Comparison of ENCODE assay signal across 25 mouse cellular contexts in the genomic region with DNA sequence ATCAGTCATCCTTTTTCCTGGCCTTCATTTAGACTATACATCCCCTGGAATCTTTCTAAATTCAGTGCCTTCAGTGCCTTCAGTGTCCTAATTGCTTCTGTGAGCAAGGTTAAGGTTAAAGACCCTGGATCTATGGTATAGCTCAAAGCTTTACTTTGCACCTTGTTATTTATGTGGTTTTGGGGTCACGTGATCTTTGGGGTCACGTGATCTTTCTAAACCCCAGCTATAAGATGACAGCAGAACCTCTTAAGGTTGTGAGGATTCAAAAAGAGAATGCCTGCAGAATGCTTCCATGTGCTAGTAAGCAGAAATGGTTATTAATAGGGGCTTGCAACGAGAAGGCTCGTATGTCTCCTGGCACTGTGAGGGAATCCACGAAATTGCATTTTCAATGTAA. TPM values are rescaled to one million over a fixed set of nuclear protein-coding genes. Genes with fewer than 3 reads are reported as not detected.
"Had no signal": no experiment of that assay in that cellular context is flagged by ENCODE, and none has a peak within 500 bp of the region (broad histone marks: within the 10 kb centered on the region; RNA-seq: fewer than 3 reads in every experiment).

No protein-coding gene starts in this region.

- ATAC-seq: intestine, postnatal 0 days; liver, embryonic 12.5 days; midbrain, embryonic 13.5 days; midbrain, embryonic 16.5 days had no signal

- H3K4me3 ChIP-seq: layer of hippocampus, adult 2 months; limb, embryonic 10.5 days; limb, embryonic 13.5 days; liver, embryonic 12.5 days; liver, embryonic 15.5 days; lung, embryonic 15.5 days; megakaryocyte, embryonic 14.5 days; midbrain, embryonic 10.5 days; midbrain, embryonic 13.5 days; neural tube, embryonic 12.5 days; stomach, embryonic 15.5 days had no signal

- H3K27me3 ChIP-seq: limb, embryonic 13.5 days; liver, embryonic 12.5 days; liver, embryonic 15.5 days; lung, embryonic 15.5 days; megakaryocyte, embryonic 14.5 days; midbrain, embryonic 13.5 days; neural tube, embryonic 12.5 days; stomach, embryonic 15.5 days had no signal

- DNase-seq: kidney, adult 9 months; kidney, postnatal 10 days; layer of hippocampus, adult 9-11 months; liver; lung, adult 18-20 months; lung, postnatal 10 days; lung, postnatal 36 days; retina, postnatal 1 day; right cerebral cortex, postnatal 25 days; spleen, adult 18-20 months; thymus, postnatal 14 days; thymus, postnatal 4 days had no signal

- H3K27ac ChIP-seq: layer of hippocampus, adult 2 months; limb, embryonic 10.5 days; limb, embryonic 13.5 days; liver, embryonic 12.5 days; liver, embryonic 15.5 days; lung, embryonic 15.5 days; midbrain, embryonic 10.5 days; midbrain, embryonic 13.5 days; neural tube, embryonic 12.5 days; stomach, embryonic 15.5 days had no signal

- H3K4me1 ChIP-seq: limb, embryonic 10.5 days; limb, embryonic 13.5 days; liver, embryonic 12.5 days; liver, embryonic 15.5 days; midbrain, embryonic 10.5 days; midbrain, embryonic 13.5 days; neural tube, embryonic 12.5 days; stomach, embryonic 15.5 days had no signal

RNA-seq across cellular contexts. Expression of gene Cyp2c23, which starts 4.4 kb away (rescaled TPM):
- polyA plus RNA-seq: limb, embryonic 10.5 days; midbrain, embryonic 10.5 days; midbrain, embryonic 16.5 days; neural tube, embryonic 12.5 days had no signal

RNA-seq across cellular contexts. Expression of gene Cpn1, which starts 47.0 kb away (rescaled TPM):
- polyA plus RNA-seq: limb, embryonic 10.5 days had no signal
